Mouse (Mus musculus) heart, embryonic 12.5 days (tissue): ENCODE measurements at regions not wholly inside any gene's neighbourhood (a gene's known extent, or its start where the extent isn't known, plus 50 kb on each side); places are given as distances from the start of the nearest gene placed in this dataset.

Experiments used
- ATAC-seq: fragments of 200-750 bp; cut with Nextera tagmentation; 2 replicates; pipeline ENCODE4 v1.8.0; 2017; ENCODE audit warnings: moderate TSS enrichment, moderate library complexity; ENCODE audit not compliant: insufficient number of reproducible peaks, low FRiP score
- H3K27ac ChIP-seq: fragments of 300-500 bp; sonication (generic); 2 replicates; pipeline ENCODE4 v1.5.1; 2016; ENCODE audit warnings: mild to moderate bottlenecking, moderate library complexity; ENCODE audit not compliant: poor library complexity, severe bottlenecking
- H3K27me3 ChIP-seq: fragments of 300-500 bp; sonication (generic); replicated peaks from 2 replicates; pipeline ENCODE4 v1.6.1; 2016; ENCODE audit warnings: mild to moderate bottlenecking, moderate library complexity
- H3K36me3 ChIP-seq: fragments of 300-500 bp; sonication (generic); 2 replicates; pipeline ENCODE4 v1.6.1; 2016; ENCODE audit warnings: mild to moderate bottlenecking, moderate library complexity
- H3K4me1 ChIP-seq: fragments of 300-500 bp; sonication (generic); replicated peaks from 2 replicates; pipeline ENCODE4 v1.6.1; 2016; ENCODE audit warnings: mild to moderate bottlenecking
- H3K4me2 ChIP-seq: fragments of 300-500 bp; sonication (generic); 2 replicates; pipeline ENCODE4 v1.6.1; 2016; ENCODE audit warnings: mild to moderate bottlenecking, moderate library complexity
- H3K4me3 ChIP-seq: fragments of 300-500 bp; sonication (generic); 2 replicates; pipeline ENCODE4 v1.5.1; 2016; ENCODE audit warnings: mild to moderate bottlenecking
- H3K9ac ChIP-seq: fragments of 300-500 bp; sonication (generic); 2 replicates; pipeline ENCODE4 v1.6.1; 2016; ENCODE audit warnings: mild to moderate bottlenecking, moderate library complexity
- H3K9me3 ChIP-seq: fragments of 300-500 bp; sonication (generic); replicated peaks from 2 replicates; pipeline ENCODE4 v1.6.1; 2016; ENCODE audit warnings: mild to moderate bottlenecking, moderate library complexity
- WGBS: fragments of 180-500 bp; shearing (Covaris S2); methylation state at CpG from one replicate; pipeline ENCODE4 v1.1.7; 2016; 5-methylcytosine and 5-hydroxymethylcytosine counted together

DNA sequence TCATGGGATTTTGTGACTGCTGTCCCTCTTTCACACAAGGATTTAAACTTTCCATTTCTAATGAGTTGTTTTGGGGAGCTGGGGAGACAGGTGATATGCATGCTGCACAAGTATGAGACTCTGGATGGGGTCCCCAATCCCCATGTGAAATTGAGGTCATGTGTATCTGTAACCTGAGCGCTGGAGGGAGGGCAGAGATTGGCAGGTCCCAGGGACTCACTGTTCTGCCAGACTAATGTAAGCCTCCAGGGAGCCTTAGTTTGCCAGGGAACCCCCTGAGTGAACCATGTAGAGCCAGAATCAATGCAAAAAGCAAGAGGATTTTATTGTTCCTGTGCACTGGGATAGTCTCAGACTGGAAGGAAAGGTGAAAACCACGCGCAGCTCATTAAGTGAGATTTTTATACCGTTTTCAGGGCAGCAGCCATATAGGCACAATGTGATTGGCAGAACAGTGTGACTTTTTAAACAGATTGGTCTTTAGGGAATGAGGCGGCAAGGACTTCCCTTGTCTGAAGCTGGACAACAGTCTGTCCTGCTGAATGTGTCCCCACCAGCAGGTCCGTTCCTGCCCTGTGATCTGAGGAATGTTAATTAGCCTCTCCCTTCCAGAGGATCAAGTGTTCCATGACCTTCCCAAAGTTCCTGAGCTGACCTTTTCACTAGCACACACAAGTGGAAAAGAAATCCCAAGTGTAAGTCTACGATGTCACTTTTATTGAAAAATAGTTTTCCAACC lies 59.9 kb upstream of the Oxgr1 start:
- Histone ChIP-seq H3K9me3 (peaks cover 22% of the 10 kb centered on the region), H3K4me3 (no peak overlapping the region), H3K27ac (no peak overlapping the region), H3K4me2 (no peak overlapping the region), H3K27me3 (no peaks in the 10 kb centered on the region), H3K4me1 (peaks cover 7% of the 10 kb centered on the region; the same call in 1 of the 2 replicates), H3K9ac (no peak overlapping the region), H3K36me3 (no peaks in the 10 kb centered on the region)
- WGBS = 66% methylated on average over 7 of the region's 7 CpGs
- ATAC-seq = no peak

- ATAC-seq = no peak
- Histone ChIP-seq H3K9ac (no peak overlapping the region), H3K27ac (no peak overlapping the region), H3K4me2 (no peak overlapping the region), H3K9me3 (peaks cover 22% of the 10 kb centered on the region), H3K4me3 (no peak overlapping the region), H3K36me3 (no peaks in the 10 kb centered on the region), H3K27me3 (no peaks in the 10 kb centered on the region), H3K4me1 (peaks cover 7% of the 10 kb centered on the region; the same call in 1 of the 2 replicates)
- 62% methylated on average over 1 of the region's 1 CpGs for WGBS
Measured at GRCm38 (mm10) chr14:120102749-120103142, 60.5 kb upstream of the Oxgr1 start.

- Histone ChIP-seq H3K4me2 (no peak overlapping the region), H3K27me3 (no peaks in the 10 kb centered on the region), H3K27ac (no peak overlapping the region), H3K4me3 (no peak overlapping the region), H3K9ac (no peak overlapping the region), H3K4me1 (no peaks in the 10 kb centered on the region), H3K9me3 (peaks cover 6% of the 10 kb centered on the region), H3K36me3 (no peaks in the 10 kb centered on the region)
- 94% methylated on average over 1 of the region's 1 CpGs for whole genome bisulfite sequencing
- ATAC-seq = no peak
Measured at GRCm38 (mm10) chr14:120109846-120110245, 67.6 kb upstream of the Oxgr1 start.

- H3K4me1 ChIP-seq = 0 out of 2 replicates have a peak, but pooled peaks cover 1% of the 10 kb centered on the region
- no peaks in the 10 kb centered on the region for H3K36me3 ChIP-seq
- 59% methylated on average over 4 of the region's 4 CpGs for WGBS
- no peak overlapping the region for H3K4me2 ChIP-seq
- H3K27me3 ChIP-seq = no peaks in the 10 kb centered on the region
- no peaks in the 10 kb centered on the region for H3K9me3 ChIP-seq
- no peak overlapping the region for H3K9ac ChIP-seq
- no peak overlapping the region for H3K4me3 ChIP-seq
- ATAC-seq = no peak
- H3K27ac ChIP-seq = no peak overlapping the region
Measured at GRCm38 (mm10) chr14:120113316-120113715, 71.1 kb upstream of the Oxgr1 start.

DNA sequence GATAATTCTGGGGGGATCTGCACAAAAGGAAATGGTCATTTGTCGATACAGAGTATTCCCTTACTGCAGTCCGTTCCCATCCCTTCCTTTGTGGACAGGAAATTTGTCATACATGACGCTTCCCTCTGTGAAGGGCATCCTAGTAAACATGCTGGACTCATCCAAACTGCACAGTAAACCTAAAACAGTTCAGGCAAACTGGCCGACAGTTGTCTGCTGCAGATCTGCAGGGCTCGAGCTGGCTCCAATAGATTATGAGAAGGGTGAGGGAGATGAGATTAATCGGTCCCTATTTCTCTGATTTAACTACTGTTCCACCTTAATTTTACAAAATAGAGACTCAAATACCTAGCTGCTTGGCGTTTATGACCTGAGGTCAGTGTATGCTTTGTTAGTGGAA lies 76.3 kb upstream of the Oxgr1 start:
- H3K4me1 ChIP-seq = peaks cover 14% of the 10 kb centered on the region; the same call in 1 of the 2 replicates
- H3K4me3 ChIP-seq = no peak overlapping the region
- H3K9me3 ChIP-seq = no peaks in the 10 kb centered on the region
- no peak overlapping the region for H3K4me2 ChIP-seq
- no peaks in the 10 kb centered on the region for H3K36me3 ChIP-seq
- H3K27ac ChIP-seq = no peak overlapping the region
- no peaks in the 10 kb centered on the region for H3K27me3 ChIP-seq
- ATAC-seq = no peak
- WGBS = 71% methylated on average over 7 of the region's 7 CpGs
- H3K9ac ChIP-seq = no peak overlapping the region

- Histone ChIP-seq H3K36me3 (no peaks in the 10 kb centered on the region), H3K9me3 (no peaks in the 10 kb centered on the region), H3K27ac (peak overlapping the region; percentile 9; the same call in 1 of the 2 replicates), H3K4me3 (no peak overlapping the region), H3K9ac (no peak overlapping the region), H3K4me1 (peaks cover 14% of the 10 kb centered on the region; the same call in 1 of the 2 replicates), H3K27me3 (no peaks in the 10 kb centered on the region), H3K4me2 (no peak overlapping the region)
- ATAC-seq = peak; percentile 68; the same call in 1 of the 2 replicates
- WGBS = 53% methylated on average over 5 of the region's 5 CpGs
Measured at GRCm38 (mm10) chr14:120119094-120119501, 76.9 kb upstream of the Oxgr1 start.

DNA sequence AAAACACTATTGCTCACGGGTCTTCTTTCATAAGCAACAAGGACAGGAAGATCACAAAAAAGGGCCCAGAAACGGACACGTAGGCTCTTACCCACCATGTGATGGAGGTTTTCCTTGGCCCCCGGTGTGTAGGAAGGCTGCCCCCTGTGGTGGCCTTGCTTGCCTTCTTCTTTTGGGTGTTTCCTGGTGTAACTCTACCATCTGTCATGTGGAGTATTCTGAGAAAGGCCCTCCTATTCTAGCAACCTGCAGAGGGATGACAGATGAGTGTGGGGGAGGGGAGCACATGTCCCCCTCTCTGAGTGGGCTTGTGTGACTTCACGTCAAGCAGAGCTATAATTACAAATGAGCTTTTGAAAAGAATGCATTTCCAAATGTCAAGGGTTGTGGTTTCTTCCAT lies 77.3 kb upstream of the Oxgr1 start:
- peaks cover 14% of the 10 kb centered on the region; the same call in 1 of the 2 replicates for H3K4me1 ChIP-seq
- no peaks in the 10 kb centered on the region for H3K36me3 ChIP-seq
- ATAC-seq = no peak
- no peak overlapping the region for H3K9ac ChIP-seq
- no peak overlapping the region for H3K4me2 ChIP-seq
- H3K27ac ChIP-seq = peak overlapping the region; percentile 9; the same call in 1 of the 2 replicates
- H3K27me3 ChIP-seq = no peaks in the 10 kb centered on the region
- no peak overlapping the region for H3K4me3 ChIP-seq
- no peaks in the 10 kb centered on the region for H3K9me3 ChIP-seq
- 68% methylated on average over 5 of the region's 5 CpGs for WGBS

DNA sequence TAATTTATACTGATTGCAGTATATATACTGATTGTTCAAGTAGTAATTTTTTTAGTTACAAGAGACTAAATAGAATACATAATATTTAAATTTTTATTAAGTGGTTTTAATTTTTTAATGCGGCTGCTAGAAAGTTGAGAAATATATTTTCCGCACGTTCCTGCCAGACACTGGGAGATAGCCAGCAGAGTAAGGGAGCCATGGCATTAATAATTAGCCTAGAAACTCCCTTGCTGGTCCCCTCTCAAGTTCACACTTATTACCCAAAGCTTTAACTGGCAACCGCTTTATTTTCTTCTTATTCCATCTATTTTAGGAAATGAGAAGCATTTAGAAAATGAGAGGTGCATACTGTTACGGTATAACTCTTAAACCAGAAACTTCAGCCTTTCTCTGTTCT lies 78.0 kb upstream of the Oxgr1 start:
- peaks cover 3% of the 10 kb centered on the region; the same call in 1 of the 2 replicates for H3K9me3 ChIP-seq
- H3K4me3 ChIP-seq = no peak overlapping the region
- no peak for ATAC-seq
- no peak overlapping the region for H3K4me2 ChIP-seq
- 96% methylated on average over 5 of the region's 5 CpGs for WGBS
- no peak overlapping the region for H3K27ac ChIP-seq
- peaks cover 14% of the 10 kb centered on the region; the same call in 1 of the 2 replicates for H3K4me1 ChIP-seq
- H3K9ac ChIP-seq = no peak overlapping the region
- H3K27me3 ChIP-seq = no peaks in the 10 kb centered on the region
- H3K36me3 ChIP-seq = no peaks in the 10 kb centered on the region

DNA sequence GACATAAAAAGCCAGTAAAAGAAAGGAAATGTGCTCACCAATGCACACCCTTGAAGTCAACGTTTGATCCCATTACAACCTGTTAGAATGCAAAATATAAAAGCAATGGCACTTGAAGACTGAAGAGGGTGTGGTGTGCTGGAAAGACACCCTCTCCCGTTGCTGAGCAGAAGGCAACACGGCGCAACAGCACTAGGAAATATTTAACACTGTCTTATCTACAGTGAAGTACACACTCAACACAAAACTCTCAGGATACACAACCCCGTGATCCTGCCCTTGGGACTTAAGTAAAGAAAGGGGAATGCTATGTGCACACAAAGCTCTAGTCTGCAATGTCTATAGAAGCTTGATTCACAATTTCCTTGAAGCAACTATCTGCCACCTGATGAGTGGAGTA lies 83.1 kb upstream of the Oxgr1 start:
- no peak overlapping the region for H3K27ac ChIP-seq
- WGBS = 74% methylated on average over 5 of the region's 5 CpGs
- no peaks in the 10 kb centered on the region for H3K4me1 ChIP-seq
- ATAC-seq = no peak
- H3K9me3 ChIP-seq = peaks cover 3% of the 10 kb centered on the region; the same call in 1 of the 2 replicates
- no peak overlapping the region for H3K4me2 ChIP-seq
- H3K4me3 ChIP-seq = no peak overlapping the region
- no peak overlapping the region for H3K9ac ChIP-seq
- no peaks in the 10 kb centered on the region for H3K36me3 ChIP-seq
- no peaks in the 10 kb centered on the region for H3K27me3 ChIP-seq

DNA sequence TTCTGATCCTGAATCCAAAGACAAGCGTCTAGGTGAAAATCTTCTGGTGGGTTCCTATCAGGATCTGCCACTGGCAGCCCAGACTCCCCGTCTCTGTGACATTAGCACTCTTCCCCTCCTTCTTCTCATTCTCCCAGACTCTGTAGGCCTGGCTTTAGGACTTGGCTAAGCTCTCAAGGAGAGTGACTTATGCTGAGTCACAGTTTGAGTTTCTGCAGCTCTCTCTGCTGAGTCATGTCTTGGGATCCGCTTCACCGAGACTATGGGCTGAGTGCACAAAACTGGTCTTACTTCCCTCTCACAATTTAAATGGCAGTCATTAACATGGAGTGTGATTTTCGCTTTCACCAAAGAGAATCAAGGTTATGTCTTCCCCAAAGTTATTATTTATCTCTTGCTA lies 85.2 kb upstream of the Oxgr1 start:
- H3K4me1 ChIP-seq = no peaks in the 10 kb centered on the region
- no peak overlapping the region for H3K4me3 ChIP-seq
- H3K4me2 ChIP-seq = no peak overlapping the region
- no peak overlapping the region for H3K9ac ChIP-seq
- WGBS = 73% methylated on average over 5 of the region's 5 CpGs
- peaks cover 3% of the 10 kb centered on the region; the same call in 1 of the 2 replicates for H3K9me3 ChIP-seq
- no peak overlapping the region for H3K27ac ChIP-seq
- no peaks in the 10 kb centered on the region for H3K27me3 ChIP-seq
- ATAC-seq = no peak
- no peaks in the 10 kb centered on the region for H3K36me3 ChIP-seq

DNA sequence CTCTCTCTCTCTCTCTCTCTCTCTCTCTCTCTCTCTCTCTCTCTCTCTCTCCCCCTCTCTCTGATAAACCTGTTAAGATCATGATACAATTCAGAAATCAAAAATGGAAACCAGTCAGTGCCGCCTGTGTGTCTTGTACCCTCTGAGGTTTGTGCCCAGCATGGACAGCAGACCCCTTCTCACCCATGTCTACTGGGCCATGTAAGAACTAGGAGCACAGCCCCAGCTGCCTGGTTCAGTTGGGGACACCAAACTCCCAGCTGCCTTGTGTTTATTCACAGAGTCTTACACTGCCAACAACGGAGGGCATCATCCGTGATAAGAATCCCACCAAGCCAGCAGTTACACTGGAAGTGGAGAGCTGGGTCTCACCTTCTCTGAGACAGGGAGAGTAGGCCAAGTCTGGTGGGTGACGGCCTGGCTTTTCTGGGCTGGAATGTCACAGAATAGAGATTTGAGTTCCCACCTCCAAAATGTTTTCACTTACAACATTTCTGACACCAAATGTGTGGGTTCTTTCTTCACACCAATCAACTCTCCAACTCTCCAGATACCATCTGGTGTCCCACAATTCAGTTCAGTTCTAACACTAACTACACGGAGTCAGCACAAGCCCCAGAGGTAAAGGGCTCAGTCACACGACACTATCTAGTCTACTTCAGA lies 92.2 kb upstream of the Oxgr1 start:
- ATAC-seq = no peak
- Histone ChIP-seq H3K27me3 (no peaks in the 10 kb centered on the region), H3K9ac (no peak overlapping the region), H3K27ac (no peak overlapping the region), H3K4me1 (peaks cover 3% of the 10 kb centered on the region), H3K36me3 (no peaks in the 10 kb centered on the region), H3K9me3 (no peaks in the 10 kb centered on the region), H3K4me2 (no peak overlapping the region), H3K4me3 (no peak overlapping the region)
- 68% methylated on average over 6 of the region's 6 CpGs for WGBS
